Mouse (Mus musculus) regulatory T cell (primary cell): Measurements from ENCODE around the gene Adgrf4.

ENCODE experiments used
- in situ Hi-C: fragments of 300-600 bp; cut with MboI, MseI; formaldehyde crosslinking; loops from one replicate; pipeline ENCODE4 v1.15.1; 2025; ENCODE audit warnings: high pct_unique_total_duplicates

The Adgrf4 gene

GRCm38 (mm10) chr17:42692136-42692535, at the start of gene Adgrf4:
Gene Adgrf4 (minus strand): TSS chr17:42692284.
- in situ Hi-C loops = no loop called here

DNA sequence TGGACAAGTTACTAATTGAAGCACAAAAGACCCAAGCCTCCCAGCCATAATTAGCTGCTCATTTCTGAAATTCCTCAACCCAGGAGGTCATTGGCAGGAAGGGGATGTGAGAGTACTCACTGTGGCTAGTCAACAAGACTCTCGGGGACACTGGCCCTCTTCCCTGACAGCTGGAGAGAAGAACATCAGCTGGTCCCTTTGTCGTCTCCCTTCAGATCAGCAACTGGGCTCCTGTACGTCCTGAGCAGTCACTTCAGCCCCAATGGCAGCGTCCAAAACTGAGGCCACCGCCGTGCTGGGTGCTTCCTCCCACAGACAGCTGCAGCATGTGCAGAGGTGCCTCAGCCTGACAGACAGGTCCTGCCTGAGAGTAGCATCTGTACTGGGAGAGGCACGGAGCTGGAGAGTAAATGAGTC, 49.7 kb upstream of the Adgrf4 start, which contains the start of gene Adgrf2:
TSS of gene Adgrf2 (minus strand) at position 379 of the 417 bp plus-strand sequence.
- in situ Hi-C loops = no loop called here

- in situ Hi-C loops = no loop called here
Measured at GRCm38 (mm10) chr17:42738794-42739193, 46.7 kb upstream of the Adgrf4 start.

GRCm38 (mm10) chr17:42717161-42717560, 25.1 kb upstream of the Adgrf4 start:
- in situ Hi-C loops = no loop called here

DNA sequence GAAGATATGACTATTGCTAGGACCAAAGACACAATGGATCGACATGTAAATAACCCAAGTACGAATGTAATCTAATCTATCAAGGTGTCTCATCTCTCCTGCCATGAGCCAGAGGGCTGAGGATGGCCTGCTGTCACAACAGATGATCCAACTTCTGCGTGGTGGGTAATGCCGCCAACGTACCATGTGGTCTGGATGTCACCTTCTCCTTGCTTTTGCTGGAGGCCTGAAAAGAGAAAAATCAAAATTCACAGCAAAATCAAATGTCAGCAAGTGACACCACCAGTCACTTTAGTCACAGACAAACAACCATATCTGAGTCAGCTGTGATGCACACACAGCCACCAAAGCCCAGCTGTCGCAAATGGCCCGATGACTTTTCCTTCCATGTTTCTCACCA, 22.9 kb upstream of the Adgrf4 start:
- in situ Hi-C loops = no loop called here

DNA sequence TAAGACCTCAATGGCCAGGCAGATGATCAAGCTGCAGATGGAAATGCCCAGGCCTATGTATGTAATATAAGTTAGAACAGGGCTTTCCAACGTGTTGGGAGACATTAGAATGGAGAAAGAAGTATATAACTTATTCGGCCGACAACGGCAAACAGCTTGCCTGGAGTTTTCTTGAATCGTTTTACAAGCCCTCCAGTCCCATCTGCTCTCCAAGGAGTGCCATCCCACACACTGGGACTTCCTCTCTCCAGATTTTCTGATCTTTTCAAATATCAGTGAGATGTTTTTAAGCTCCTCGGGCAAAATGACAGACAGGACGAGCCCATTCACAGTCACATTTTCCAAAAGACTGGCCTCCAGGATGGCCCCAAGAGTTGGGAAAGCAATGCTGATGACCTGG, 18.6 kb upstream of the Adgrf4 start:
- in situ Hi-C loops = no loop called here

DNA sequence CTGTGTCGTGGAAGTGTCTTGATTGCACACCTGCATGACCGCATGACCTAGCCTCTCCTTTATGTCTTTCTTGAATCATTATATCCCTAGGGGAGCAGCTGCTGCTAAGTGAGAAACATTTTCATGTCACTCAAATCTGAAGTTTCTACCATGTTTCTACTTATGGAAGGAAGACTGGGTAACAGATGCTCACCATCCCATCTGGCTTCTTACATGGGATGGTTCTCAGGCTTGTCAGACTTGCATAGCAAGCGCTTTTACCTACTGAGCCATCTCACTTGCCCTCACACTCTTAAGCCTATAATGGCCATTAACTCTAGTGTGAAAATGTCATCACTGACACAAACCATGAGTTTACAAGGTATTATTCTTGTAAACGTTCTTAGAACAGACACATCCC, 13.5 kb upstream of the Adgrf4 start:
- in situ Hi-C loops = no loop called here

DNA sequence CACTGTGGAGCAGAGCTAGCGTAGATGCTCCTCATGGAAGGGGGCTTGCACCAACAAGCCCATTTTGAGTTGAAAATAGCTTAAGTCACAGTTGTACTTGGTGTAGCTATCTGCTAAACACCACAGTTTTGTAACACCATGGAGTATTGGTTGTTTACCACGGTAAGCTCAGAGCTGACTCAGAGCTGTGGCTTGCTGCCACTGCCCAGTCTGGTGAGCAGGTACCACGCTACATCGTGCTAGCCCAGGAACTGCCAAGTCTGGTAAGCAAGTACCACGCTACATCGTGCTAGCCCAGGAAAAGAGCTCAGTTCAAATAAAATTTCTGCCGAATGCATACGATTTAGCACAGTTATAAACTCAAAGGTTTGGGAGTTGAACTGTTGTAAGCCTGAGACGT, 10.1 kb upstream of the Adgrf4 start:
- in situ Hi-C loops = no loop called here

DNA sequence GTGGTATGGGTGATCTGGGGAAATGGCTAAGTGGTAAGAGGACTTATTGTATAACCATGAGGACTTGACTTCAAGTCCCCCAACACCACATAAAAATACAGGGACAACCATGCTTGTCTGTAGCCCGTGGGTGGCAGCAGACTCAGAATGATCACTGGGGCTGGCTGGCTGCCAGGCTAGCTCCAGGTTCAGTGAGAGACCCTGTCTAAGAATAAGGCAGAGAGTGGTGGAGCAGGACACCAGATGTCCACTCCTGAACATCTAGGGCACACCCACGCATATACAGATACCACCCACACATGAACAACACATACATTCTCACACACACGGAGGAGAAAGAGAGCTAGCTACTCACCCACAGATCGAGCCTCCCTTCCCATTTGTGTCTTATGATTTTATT, 2.6 kb upstream of the Adgrf4 start:
- in situ Hi-C loops = no loop called here

DNA sequence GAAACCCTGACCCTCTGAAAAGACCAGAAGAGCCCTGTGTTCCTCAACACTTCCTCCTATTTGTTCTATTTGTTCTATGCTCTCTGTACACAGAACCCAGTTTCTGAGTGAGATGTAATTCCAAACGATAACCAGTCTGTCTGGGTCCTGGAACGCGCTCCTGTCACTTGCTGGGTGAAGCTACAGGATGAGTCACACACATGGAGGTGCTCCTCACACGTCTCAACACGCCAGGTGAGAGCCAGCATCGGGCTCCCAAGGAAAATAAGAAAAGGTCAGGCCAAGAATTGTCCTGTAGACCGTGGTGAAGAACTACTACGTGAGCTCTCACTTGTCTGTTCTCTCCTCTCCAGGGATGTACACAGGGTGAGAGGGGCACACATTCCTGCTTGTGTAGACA, 1.6 kb downstream of the Adgrf4 start:
- in situ Hi-C loops = no loop called here

DNA sequence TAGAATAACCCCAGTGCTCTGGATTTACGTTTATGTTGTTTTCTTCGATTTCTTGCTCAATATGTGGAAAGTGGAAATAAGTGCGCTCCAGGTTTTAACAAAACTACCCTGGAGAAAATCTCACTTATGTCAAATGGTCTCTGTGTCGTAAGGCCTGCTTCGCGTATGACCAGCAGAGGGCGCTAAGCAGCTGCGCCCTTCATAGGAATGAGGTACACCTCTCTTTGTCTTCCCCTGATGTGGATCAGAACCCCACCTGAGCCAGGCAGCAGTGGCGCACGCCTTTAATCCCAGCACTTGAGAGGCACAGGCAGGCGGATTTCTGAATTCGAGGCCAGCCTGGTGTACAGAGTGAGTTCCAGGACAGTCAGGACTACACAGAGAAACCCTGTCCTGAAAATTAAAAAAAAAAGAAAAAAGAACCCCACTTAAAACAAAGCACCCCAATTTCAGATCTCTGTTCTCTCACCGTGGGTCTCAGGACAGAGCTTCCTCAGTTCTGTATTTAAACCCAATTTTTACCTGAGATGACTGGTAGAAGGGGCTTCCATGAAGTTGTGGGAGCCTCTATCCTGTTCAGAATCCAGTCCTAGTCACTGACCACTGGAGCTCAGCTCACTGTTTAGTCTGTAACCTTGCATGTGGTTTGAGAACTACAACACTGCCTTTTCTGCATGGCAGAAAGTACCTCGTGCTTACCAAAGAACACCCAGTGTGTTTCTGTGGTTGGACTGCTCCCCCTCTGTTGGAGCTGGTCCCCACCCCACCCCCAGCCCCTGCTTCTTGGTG, 33.3 kb downstream of the Adgrf4 start:
- in situ Hi-C loops = loop anchor here (5.0 to 25.0 kb wide), 2 partner anchors 123 to 278 kb away; no protein-coding TSS in a partner anchor

GRCm38 (mm10) chr17:42643416-42643815, 48.7 kb downstream of the Adgrf4 start:
- in situ Hi-C loops = no loop called here

- in situ Hi-C loops = no loop called here
Measured at GRCm38 (mm10) chr17:42630206-42630605, 61.9 kb downstream of the Adgrf4 start.

GRCm38 (mm10) chr17:42613043-42613737, 78.9 kb downstream of the Adgrf4 start:
- in situ Hi-C loops = loop anchor here (10.0 kb wide), 1 partner anchor 1512 kb away; no protein-coding TSS in a partner anchor

DNA sequence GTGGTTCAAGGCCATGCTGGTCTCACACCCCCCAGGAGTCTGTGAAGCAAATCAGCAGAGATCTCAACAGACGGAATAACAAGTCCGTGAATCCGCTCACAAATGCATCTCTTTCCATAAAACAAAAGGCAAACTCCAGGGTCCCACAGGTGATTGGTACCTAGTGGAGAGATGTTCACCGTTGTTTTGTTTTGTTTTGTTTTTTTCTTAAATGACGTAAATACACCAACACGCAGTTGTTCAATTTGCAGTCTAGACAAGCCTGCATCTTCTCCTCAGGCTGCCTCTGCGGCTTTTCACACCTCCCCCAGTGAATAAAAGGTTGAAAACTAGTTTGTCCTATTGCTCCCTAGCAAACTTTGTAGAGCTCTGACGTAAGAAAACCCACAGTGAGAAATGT, 80.8 kb downstream of the Adgrf4 start, which contains the start of gene Opn5:
TSS of gene Opn5 (minus strand) at position 101 of the 400 bp plus-strand sequence.
- in situ Hi-C loops = loop anchor here (10.0 kb wide), 1 partner anchor 1514 kb away; no protein-coding TSS in a partner anchor

DNA sequence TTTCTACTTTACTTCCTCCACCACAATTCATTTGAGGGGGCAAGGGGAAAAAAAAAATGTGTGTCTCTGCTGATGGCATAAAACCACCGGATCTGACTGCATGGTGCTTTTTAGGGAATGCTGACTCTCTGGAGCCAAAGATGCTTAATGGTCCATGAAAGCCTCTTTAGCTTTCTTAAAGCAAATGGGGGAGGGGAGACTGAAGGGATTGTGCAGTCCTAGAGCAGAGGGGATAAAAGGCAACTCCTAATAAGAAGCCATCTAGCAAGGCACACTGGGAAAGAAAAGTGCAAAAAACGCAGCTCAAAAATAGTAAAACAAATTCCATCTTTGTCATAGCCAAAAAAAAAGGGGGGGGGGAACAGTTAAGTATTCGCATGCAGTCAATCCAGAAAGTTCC, 83.8 kb downstream of the Adgrf4 start:
- in situ Hi-C loops = no loop called here
